Mouse (Mus musculus) effector memory CD4-positive, alpha-beta T cell, adult 5 months (primary cell): ENCODE data around the gene Lrrc31. TPM values are rescaled to one million over a fixed set of nuclear protein-coding genes. Genes with fewer than 3 reads are reported as not detected.

ENCODE experiments used
- polyA plus RNA-seq: library from polyadenylated mRNA; unstranded; fragments of 100-300 nt; shearing (Covaris generic); gene quantifications from one replicate; pipeline ENCODE4 v1.2.1, GENCODE M21; 2017

The Lrrc31 gene
- 0.11 TPM for polyA plus RNA-seq

DNA sequence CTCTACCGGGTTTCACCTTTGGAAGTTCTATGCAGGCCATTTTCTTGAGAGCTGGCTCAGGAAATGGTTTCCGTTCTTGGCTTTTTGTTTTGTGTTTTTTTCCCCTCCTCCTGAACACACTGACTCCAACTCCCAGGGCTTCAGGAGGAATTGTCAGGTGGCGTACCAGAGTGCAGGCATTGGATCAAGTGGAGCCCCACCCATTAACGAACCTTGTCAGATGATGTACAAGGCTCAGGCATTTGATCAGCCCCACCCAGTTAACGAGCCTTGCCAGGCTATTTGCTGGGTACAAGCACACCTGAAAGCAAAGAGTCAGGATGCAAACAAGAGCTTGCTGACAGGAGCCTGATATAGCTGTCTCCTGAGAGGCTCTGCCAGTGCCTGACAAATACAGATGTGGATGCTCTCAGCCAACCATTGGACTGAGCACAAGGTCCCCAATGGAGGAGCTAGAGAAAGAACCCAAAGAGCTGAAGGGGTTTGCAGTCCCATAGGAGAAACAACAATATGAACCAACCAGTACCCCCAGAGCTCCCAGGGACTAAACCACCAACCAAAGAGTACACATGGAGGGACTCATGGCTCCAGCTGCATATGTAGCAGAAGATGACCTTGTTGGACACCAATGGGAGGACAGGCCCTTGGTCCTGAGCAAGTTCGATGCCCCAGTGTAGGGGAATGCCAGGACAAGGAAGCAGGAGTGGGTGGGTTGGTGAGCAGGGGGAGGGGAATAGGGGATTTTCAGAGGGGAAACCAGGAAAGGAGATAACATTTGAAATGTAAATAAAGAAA is at the start of gene Lrrc31:
Lrrc31 (minus strand) TSS at position 133 of the 795 bp plus-strand sequence.

DNA sequence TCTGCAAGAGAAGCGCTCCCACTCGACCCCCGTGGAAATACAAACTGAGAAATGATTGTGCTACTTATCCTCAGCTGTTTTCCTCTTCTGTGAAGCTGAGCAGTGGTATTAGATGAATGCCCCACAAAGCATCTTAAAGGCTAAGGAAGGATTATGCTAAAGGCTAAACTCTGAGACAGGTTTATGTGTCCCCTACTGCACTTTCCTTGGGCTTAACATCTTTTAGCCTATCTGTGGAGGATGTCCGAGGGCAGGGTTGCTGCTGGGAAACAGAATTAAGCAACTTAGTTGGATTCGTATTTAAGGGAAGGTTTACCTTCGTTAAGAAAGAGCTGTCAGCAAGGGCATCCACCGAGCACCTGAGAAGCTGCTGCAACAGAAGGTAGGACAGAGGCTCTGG is 46.4 kb upstream of the Lrrc31 start, which contains the start of gene Samd7:
Samd7 (plus strand) TSS at position 288 of the 400 bp plus-strand sequence.

DNA sequence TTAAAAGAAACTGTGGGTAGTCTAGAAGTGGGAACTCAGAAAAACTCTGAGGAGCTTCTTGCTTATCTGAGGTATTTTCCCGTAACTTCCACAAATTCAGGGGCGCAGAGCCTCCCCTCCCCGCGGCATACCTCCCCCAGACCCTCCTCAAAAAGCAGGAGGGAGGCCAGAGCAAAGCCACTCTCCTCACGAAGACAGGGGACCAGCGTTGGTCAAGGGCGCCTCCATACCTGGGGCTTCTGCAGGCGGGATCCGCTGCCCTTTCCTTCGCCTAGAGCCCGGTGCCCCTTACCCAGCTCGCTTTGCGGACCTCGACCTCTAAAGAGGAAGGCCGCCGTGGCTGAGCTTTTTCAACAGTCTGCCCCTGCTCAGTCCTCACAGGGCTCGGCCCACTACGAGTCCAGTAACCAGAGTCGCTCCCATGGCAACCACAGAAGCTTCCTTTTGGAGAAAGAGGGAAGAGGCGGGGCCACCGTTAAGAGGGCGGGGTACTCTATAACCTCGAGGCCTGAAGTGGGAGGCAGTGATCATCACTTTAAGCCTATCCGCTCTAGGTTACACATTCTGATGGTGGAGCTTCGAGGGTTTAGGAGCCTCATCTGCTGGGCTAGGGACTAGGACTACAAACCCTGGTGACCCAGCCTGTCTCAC is 52.1 kb downstream of the Lrrc31 start, which contains the start of gene Lrrc34:
Lrrc34 (minus strand) TSS at position 430 of the 651 bp plus-strand sequence.

DNA sequence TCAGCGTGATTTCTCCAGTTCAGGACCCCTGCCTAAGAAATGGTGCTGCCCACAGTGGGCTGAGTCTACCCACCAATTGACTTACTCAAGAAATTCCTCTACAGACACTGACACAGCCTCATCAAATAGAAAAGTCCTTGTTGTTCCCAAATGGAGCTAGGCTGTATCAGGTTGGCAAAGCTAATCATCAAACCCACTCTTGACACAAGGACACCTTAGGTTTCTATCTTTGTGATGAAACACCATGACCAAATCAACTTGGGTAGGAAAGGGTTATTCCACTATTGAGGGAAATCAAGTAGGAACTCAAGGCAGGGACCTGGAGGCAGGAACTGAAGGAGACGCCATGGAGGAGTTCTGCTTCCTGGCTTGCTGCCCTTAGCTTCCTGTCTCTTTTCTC is 55.4 kb downstream of the Lrrc31 start, which contains the start of gene Lrriq4:
Lrriq4 (plus strand) TSS at position 301 of the 400 bp plus-strand sequence.

Other genes starting within 250 kb of the Lrrc31 start
- 0.45 TPM for gene Mecom, start 151.8 kb downstream of the Lrrc31 start, polyA plus RNA-seq
- 1.1 TPM for gene Actrt3, start 99.9 kb downstream of the Lrrc31 start, polyA plus RNA-seq
- 50.3 TPM for gene Mynn, start 97.8 kb downstream of the Lrrc31 start, polyA plus RNA-seq
- gene Lrriq4, start 55.3 kb downstream of the Lrrc31 start, polyA plus RNA-seq, result not detected
- gene Lrrc34, start 52.0 kb downstream of the Lrrc31 start, polyA plus RNA-seq, result not detected
- not detected for gene Samd7, start 46.5 kb upstream of the Lrrc31 start, polyA plus RNA-seq
- gene Sec62, start 93.0 kb upstream of the Lrrc31 start, polyA plus RNA-seq, result 124 TPM
- 2.7 TPM for gene Gpr160, start 156.1 kb upstream of the Lrrc31 start, polyA plus RNA-seq